Mouse (Mus musculus) MEL (cell line): ENCODE measurements around the gene Slc16a8. TPM values are rescaled to one million over a fixed set of nuclear protein-coding genes. Genes with fewer than 3 reads are reported as not detected.

Source experiments
- DNase-seq: peaks from one replicate; pipeline ENCODE4 v3.0.0; 2011; ENCODE audit warnings: low read depth, low spot score
- H3K27ac ChIP-seq: 2 replicates; pipeline ENCODE4 v1.5.1; 2012; ENCODE audit warnings: low read depth, mild to moderate bottlenecking, control low read depth, low read length, moderate library complexity; ENCODE audit not compliant: control insufficient read depth
- H3K27me3 ChIP-seq, 2 experiments: fragments of 150-350 bp in 1 of 2; sonication (generic) in 1 of 2; 2 replicates each; pipeline ENCODE4 v1.6.1; 2012; ENCODE audit warnings: low read length in 2 of 2, mild to moderate bottlenecking in 2 of 2, improper control_type of control experiment in 1 of 2, moderate library complexity in 1 of 2; ENCODE audit not compliant: insufficient read depth in 2 of 2, control insufficient read depth in 1 of 2
- H3K36me3 ChIP-seq, 2 experiments: 2 replicates each; pipeline ENCODE4 v1.6.1; 2012 to 2014; ENCODE audit warnings: low read length in 2 of 2, improper control_type of control experiment in 1 of 2, inconsistent platforms in 1 of 2, mild to moderate bottlenecking in 1 of 2; ENCODE audit not compliant: insufficient read depth in 2 of 2, control insufficient read depth in 1 of 2
- H3K4me1 ChIP-seq, 2 experiments: fragments of 150-350 bp in 1 of 2; sonication (generic) in 1 of 2; 2 replicates each; pipeline ENCODE4 v1.6.1; 2012; ENCODE audit warnings: low read length in 2 of 2, improper control_type of control experiment in 1 of 2, mild to moderate bottlenecking in 1 of 2; ENCODE audit not compliant: insufficient read depth in 2 of 2, control insufficient read depth in 1 of 2
- H3K4me3 ChIP-seq, 2 experiments: fragments of 150-350 bp in 1 of 2; sonication (generic) in 1 of 2; 2 replicates each; pipeline ENCODE4 v1.5.1; 2012; ENCODE audit warnings: low read depth in 2 of 2, low read length in 2 of 2, mild to moderate bottlenecking in 2 of 2, moderate library complexity in 2 of 2, control low read depth in 1 of 2, improper control_type of control experiment in 1 of 2; ENCODE audit not compliant: control insufficient read depth in 1 of 2, insufficient read depth in 1 of 2
- H3K79me2 ChIP-seq: 2 replicates; pipeline ENCODE4 v1.6.1; 2012; ENCODE audit warnings: mild to moderate bottlenecking, low read length, moderate library complexity; ENCODE audit not compliant: control insufficient read depth, poor library complexity, insufficient read depth
- H3K9ac ChIP-seq: 2 replicates; pipeline ENCODE4 v1.6.1; 2012; ENCODE audit warnings: low read depth, mild to moderate bottlenecking, control low read depth, low read length, moderate library complexity; ENCODE audit not compliant: control insufficient read depth, poor library complexity, severe bottlenecking
- H3K9me3 ChIP-seq: fragments of 150-350 bp; sonication (generic); replicated peaks from 2 replicates; pipeline ENCODE4 v1.6.1; 2012; ENCODE audit warnings: mild to moderate bottlenecking, low read length, improper control_type of control experiment, moderate library complexity; ENCODE audit not compliant: insufficient read depth
- BHLHE40 ChIP-seq: IDR thresholded peaks from 2 replicates; pipeline ENCODE4 v1.6.1; 2012; ENCODE audit warnings: low read depth, mild to moderate bottlenecking, inconsistent platforms, low read length, improper control_type of control experiment, borderline replicate concordance
- CTCF ChIP-seq, 3 experiments: IDR thresholded peaks in 2 of 3; conservative IDR thresholded peaks in 1 of 3; 2 replicates each; pipeline ENCODE4 v1.5.1; 2011 to 2012; ENCODE audit warnings: low read length in 3 of 3, low read depth in 2 of 3, mild to moderate bottlenecking in 2 of 3, improper control_type of control experiment in 1 of 3, inconsistent platforms in 1 of 3, mixed read lengths in 1 of 3, moderate library complexity in 1 of 3; ENCODE audit not compliant: control insufficient read depth in 1 of 3, insufficient read depth in 1 of 3, poor library complexity in 1 of 3, severe bottlenecking in 1 of 3
- ELF1 ChIP-seq: IDR thresholded peaks from 2 replicates; pipeline ENCODE4 v1.6.1; 2014; ENCODE audit warnings: low read depth, mild to moderate bottlenecking, inconsistent platforms, low read length, improper control_type of control experiment, moderate library complexity
- EP300 ChIP-seq, 2 experiments: IDR thresholded peaks; 2 replicates each; pipeline ENCODE4 v1.6.1; 2011; ENCODE audit warnings: improper control_type of control experiment in 2 of 2, low read length in 2 of 2, low read depth in 1 of 2, mild to moderate bottlenecking in 1 of 2
- GABPA ChIP-seq: IDR thresholded peaks from 2 replicates; pipeline ENCODE4 v1.6.1; 2012; ENCODE audit warnings: low read depth, mild to moderate bottlenecking, inconsistent platforms, low read length, improper control_type of control experiment, moderate library complexity
- HCFC1 ChIP-seq: IDR thresholded peaks from 2 replicates; pipeline ENCODE4 v1.6.1; 2012; ENCODE audit warnings: low read depth, mild to moderate bottlenecking, inconsistent platforms, low read length, improper control_type of control experiment, moderate library complexity
- JUND ChIP-seq: IDR thresholded peaks from 2 replicates; pipeline ENCODE4 v1.6.1; 2011; ENCODE audit warnings: low read depth, mild to moderate bottlenecking, improper control_type of control experiment, low read length
- KAT2A ChIP-seq: conservative IDR thresholded peaks from 2 replicates; pipeline ENCODE4 v1.6.1; 2012; ENCODE audit warnings: low read depth, low read length, improper control_type of control experiment, inconsistent platforms
- MAFK ChIP-seq: IDR thresholded peaks from 2 replicates; pipeline ENCODE4 v1.6.1; 2011; ENCODE audit warnings: low read depth, mild to moderate bottlenecking, low read length, improper control_type of control experiment, borderline replicate concordance
- MAZ ChIP-seq: IDR thresholded peaks from 2 replicates; pipeline ENCODE4 v1.6.1; 2012; ENCODE audit warnings: low read depth, mild to moderate bottlenecking, inconsistent platforms, low read length, improper control_type of control experiment
- POLR2AphosphoS5 ChIP-seq: IDR thresholded peaks from 2 replicates; pipeline ENCODE4 v1.6.1; 2012; ENCODE audit warnings: low read depth, borderline replicate concordance, mild to moderate bottlenecking, inconsistent platforms, low read length, moderate library complexity, mixed read lengths
- RAD21 ChIP-seq: IDR thresholded peaks from 2 replicates; pipeline ENCODE4 v1.6.1; 2011; ENCODE audit warnings: mild to moderate bottlenecking, low read depth, low read length, improper control_type of control experiment
- SMC3 ChIP-seq: IDR thresholded peaks from 2 replicates; pipeline ENCODE4 v1.6.1; 2011; ENCODE audit warnings: low read depth, low read length, improper control_type of control experiment
- TAL1 ChIP-seq: IDR thresholded peaks from 2 replicates; pipeline ENCODE4 v1.6.1; 2012; ENCODE audit warnings: mild to moderate bottlenecking, inconsistent platforms, low read length, moderate library complexity, mixed read lengths
- TCF12 ChIP-seq: IDR thresholded peaks from 2 replicates; pipeline ENCODE4 v1.6.1; 2014; ENCODE audit warnings: low read depth, mild to moderate bottlenecking, inconsistent platforms, low read length, improper control_type of control experiment, moderate library complexity
- USF1 ChIP-seq: IDR thresholded peaks from 2 replicates; pipeline ENCODE4 v1.6.1; 2014; ENCODE audit warnings: low read depth, mild to moderate bottlenecking, inconsistent platforms, low read length, improper control_type of control experiment, moderate library complexity
- USF2 ChIP-seq, 2 experiments: IDR thresholded peaks; 2 replicates each; pipeline ENCODE4 v1.6.1; 2011 to 2012; ENCODE audit warnings: improper control_type of control experiment in 2 of 2, low read length in 2 of 2, borderline replicate concordance in 1 of 2, inconsistent platforms in 1 of 2, low read depth in 1 of 2, mild to moderate bottlenecking in 1 of 2; ENCODE audit not compliant: insufficient read depth in 1 of 2
- ZC3H11A ChIP-seq: IDR thresholded peaks from 2 replicates; pipeline ENCODE4 v1.6.1; 2012; ENCODE audit warnings: low read depth, mild to moderate bottlenecking, inconsistent platforms, low read length, improper control_type of control experiment
- ZMIZ1 ChIP-seq: IDR thresholded peaks from 2 replicates; pipeline ENCODE4 v1.6.1; 2012; ENCODE audit warnings: low read depth, mild to moderate bottlenecking, inconsistent platforms, low read length, improper control_type of control experiment, moderate library complexity
- polyA plus RNA-seq, 2 experiments: library from polyadenylated mRNA; stranded (reverse) in 1 of 2; unstranded in 1 of 2; fragments of >175 nt in 1 of 2; fragments of >200 nt in 1 of 2; gene quantifications; 2 replicates each; pipeline versions ENCODE4 v1.2.1 to v1.2.4; 2012; ENCODE audit warnings: low replicate concordance in 2 of 2, low read depth in 1 of 2; ENCODE audit not compliant: insufficient read length in 2 of 2, insufficient read depth in 1 of 2, missing spikeins in 1 of 2
- total RNA-seq: library from RNA; depleted of rRNA; stranded (reverse); fragments of 300-350 nt; gene quantifications from 2 replicates; pipeline ENCODE4 v1.2.3, GENCODE M21; 2012

The Slc16a8 gene
- total and polyA plus RNA-seq, 3 experiments, result 0.15 to 0.47 TPM; not detected in 1

- TF ChIP-seq GABPA, result no peak
- no peak for TF ChIP-seq ZC3H11A
- no peak for TF ChIP-seq SMC3
- TF ChIP-seq TCF12, result 0 out of 2 replicates have a peak, but pooled peaks have one; percentile 27
- peak; percentile 80 for TF ChIP-seq MAZ
- TF ChIP-seq USF2 (IDR thresholded peaks at IDR 0.05; ENCODE audit: borderline replicate concordance in 1 of 2, insufficient read depth in 1 of 2, low read depth in 1 of 2, low read length in 2 of 2), result no peak
- TF ChIP-seq MAFK, result no peak
- TF ChIP-seq BHLHE40, result no peak
- no peak; the same call in 1 of the 2 replicates for TF ChIP-seq KAT2A
- TF ChIP-seq EP300 (IDR thresholded peaks at IDR 0.05; ENCODE audit: low read depth in 1 of 2, low read length in 2 of 2), result peak in 1 of 2 experiments; percentile 60; a peak in 2 of 4 replicates
- no peak for TF ChIP-seq POLR2AphosphoS5
- TF ChIP-seq ELF1, result peak; percentile 90
- peak; percentile 86 for TF ChIP-seq HCFC1
- peak; percentile 48; the same call in 1 of the 2 replicates for TF ChIP-seq ZMIZ1
Observed at GRCm38 (mm10) chr15:79281389-79281788, 26.8 kb upstream of the Slc16a8 start (continued).

- H3K27ac ChIP-seq, result peak overlapping the region; percentile 91
- H3K9ac ChIP-seq, result peak overlapping the region; percentile 67
- peaks cover 7 to 14% of the 10 kb centered on the region in 2 experiments; a peak in 3 of 4 replicates for H3K4me1 ChIP-seq
- H3K79me2 ChIP-seq, result no peaks in the 10 kb centered on the region
- H3K4me3 ChIP-seq, result peak overlapping the region; percentile 32 to 35
- TF ChIP-seq TAL1 (no peak), KAT2A (no peak), SMC3 (peak; percentile 50), CTCF (IDR thresholded peaks at IDR 0.05 in 2 of 3, conservative IDR thresholded peaks at IDR 0.05 in 1 of 3; ENCODE audit: control insufficient read depth in 1 of 3, insufficient read depth in 1 of 3, low read depth in 2 of 3, low read length in 3 of 3, poor library complexity in 1 of 3, severe bottlenecking in 1 of 3) (peak; percentile 25 to 65 (median 60); a peak in 5 of 6 replicates), JUND (no peak), TCF12 (0 out of 2 replicates have a peak, but pooled peaks have one; percentile 4), ZC3H11A (peak; percentile 53), RAD21 (peak; percentile 68), USF1 (no peak)
- no peaks in the 10 kb centered on the region for H3K27me3 ChIP-seq
- peaks cover 0 to 15% of the 10 kb centered on the region in 2 experiments; a peak in 2 of 4 replicates for H3K36me3 ChIP-seq
- no peaks in the 10 kb centered on the region for H3K9me3 ChIP-seq
- DNase-seq, result peak; percentile 76
Observed at GRCm38 (mm10) chr15:79280850-79281249, 26.3 kb upstream of the Slc16a8 start.
